Mouse (Mus musculus) naive thymus-derived CD4-positive, alpha-beta T cell, adult 2 months (primary cell): ENCODE data around the gene Slc36a1.

Experiments used
- DNase-seq: peaks from one replicate; pipeline ENCODE4 v3.0.0-alpha.2; 2011; ENCODE audit warnings: low read depth

Slc36a1 gene

DNA sequence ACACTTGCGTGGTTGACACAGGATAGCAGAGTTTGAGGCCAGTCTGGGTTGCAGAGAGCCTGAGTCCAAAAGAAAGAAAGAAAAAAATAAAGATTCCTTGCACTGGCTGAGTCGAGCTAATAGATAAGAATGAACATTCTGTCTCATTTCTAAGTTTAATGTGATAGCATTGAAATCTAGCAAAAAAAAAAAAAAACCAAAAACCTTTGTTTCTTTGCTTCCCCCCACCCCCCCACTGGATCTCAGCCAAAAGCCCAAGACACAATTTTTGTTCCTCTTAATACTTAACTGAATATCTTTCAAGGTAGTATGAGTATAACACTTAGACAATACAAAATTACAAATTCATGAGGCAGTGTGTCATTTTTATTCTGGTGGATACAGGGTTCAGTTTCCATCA lies 4.9 kb downstream of the Slc36a1 start:
- DNase-seq, result no peak

DNA sequence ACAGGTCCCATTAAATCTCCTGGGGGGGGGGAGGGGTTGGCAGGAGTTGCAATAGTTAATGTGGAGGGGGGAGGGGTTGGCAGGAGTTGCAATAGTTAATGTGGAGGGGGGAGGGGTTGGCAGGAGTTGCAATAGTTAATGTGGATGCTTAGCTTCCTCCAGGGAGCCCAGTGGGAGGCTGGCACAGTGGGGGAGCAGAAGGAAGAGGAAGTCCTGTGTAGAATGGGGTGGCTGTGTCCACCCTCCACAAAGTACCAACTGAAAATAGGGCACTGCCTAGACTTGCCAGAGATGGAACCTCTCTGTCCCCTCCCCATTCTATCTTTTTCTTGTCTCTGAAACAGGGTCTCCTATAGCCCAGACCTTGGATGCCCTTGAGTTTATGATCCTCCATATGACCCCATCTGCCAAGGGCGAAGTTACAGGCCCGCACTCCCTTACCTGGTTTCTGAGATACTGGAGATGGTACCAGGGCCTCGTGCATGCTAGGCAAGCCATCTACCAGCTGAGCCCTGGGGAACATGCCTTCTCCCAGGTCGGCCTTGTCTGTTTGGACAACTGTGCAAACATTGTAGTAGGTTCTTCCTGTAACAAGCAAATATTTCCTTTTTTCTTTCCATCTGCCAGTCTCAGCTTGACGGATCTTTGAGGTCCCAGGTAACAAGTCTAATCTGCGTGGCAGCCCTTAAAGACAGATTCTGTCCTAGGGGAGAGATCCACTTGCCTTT lies 5.6 kb downstream of the Slc36a1 start:
- no peak for DNase-seq

DNA sequence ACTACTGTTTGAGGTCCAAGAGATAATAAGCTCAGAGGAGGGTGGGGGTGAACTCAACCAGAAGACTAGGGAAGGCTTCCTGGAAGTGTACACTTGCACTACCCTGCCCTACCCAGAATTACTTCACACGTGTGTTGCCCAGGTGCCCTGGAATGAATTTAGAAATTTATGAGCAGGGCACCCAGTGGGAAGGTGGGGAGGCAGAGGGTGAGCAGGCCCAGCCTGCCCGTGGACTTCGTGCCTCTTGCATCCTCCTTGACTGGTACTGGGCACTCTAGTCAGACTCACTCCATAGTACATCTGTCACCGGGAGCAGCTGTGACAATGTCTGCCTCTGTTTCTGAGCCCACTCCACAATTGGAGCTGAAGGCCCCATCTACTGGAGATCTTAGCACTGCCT lies 9.4 kb downstream of the Slc36a1 start:
- DNase-seq, result no peak

DNA sequence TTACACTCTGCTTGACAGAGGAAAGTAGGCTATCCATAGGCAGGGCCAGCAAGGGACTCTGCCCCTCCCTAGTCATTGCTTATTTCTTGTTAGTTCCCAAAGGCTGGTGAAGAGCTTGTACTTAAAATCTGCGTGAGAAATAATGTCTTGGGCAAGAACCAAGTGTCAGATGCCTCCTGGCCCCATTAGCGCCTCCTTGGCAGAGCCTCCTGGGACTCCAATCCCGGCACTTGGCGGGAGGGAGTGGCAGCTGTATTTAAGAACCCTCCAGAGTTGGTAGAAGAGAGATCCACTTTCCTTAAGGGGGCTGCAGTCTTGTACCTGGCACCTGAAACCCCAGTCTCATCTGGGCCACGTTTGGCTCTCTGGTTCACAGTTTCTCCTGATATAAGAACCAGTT lies 10.0 kb downstream of the Slc36a1 start:
- DNase-seq, result no peak

DNA sequence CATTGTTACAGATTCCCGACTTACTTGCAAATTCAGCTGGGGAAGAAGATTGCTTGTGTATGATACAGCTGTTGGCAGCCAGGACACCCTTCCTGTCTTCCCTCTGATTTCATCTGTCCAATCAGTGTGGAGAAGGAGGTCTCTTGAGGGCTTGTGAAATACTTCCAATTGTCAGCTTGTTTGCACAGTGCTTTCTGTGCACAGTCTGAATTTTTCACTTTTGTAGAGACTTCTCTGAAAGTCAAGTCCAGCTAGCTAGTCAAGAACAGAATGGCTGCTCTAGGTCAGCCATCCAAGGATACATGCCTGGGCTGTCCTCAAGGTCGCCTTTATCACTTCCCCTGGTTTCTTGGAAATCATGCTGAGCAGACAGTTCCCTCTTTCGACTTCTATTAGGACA lies 10.8 kb downstream of the Slc36a1 start:
- DNase-seq, result no peak

GRCm38 (mm10) chr11:55216061-55216460 lies 11.9 kb downstream of the Slc36a1 start:
- DNase-seq, result no peak

DNA sequence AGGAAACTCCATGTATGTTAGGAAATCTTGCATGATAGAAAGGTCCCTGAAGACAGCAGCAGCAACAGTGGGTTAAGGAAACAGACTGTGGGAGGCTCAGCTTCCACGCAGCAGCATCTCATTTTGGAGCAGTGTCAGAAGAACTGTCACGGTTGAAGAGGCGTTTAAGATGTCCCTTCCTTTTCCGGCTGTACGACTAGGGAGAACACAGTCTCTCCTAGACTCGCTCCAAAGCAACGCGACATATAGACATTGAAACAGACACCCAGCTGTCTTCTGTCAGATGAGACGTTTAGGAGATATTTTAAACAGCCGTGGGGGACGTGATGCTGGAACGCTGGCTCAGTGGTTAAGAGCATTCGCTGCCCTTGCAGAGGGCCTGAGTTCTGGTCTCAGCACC lies 12.7 kb downstream of the Slc36a1 start:
- no peak for DNase-seq

GRCm38 (mm10) chr11:55217418-55217817 lies 13.3 kb downstream of the Slc36a1 start:
- no peak for DNase-seq

GRCm38 (mm10) chr11:55217880-55218279 lies 13.7 kb downstream of the Slc36a1 start:
- no peak for DNase-seq

DNA sequence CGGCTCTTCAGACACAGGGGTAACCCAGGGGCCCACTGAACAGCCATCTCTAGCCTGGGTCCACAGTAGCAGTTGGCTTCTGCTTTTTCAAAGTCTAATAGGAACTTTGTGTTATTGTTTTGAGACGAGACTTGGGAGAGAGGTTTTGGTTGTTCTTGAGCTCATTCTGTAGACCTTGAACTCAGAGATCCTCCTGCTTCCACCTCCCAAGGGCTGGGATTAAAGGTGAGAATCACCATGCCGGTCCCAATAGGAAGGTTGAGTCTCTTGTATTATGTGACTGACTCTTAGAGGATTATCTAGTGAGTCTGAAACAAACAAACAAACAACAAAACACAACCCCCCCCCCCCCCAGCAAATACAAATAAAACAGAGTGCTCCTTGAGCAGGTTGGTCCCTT lies 14.3 kb downstream of the Slc36a1 start:
- no peak for DNase-seq

DNA sequence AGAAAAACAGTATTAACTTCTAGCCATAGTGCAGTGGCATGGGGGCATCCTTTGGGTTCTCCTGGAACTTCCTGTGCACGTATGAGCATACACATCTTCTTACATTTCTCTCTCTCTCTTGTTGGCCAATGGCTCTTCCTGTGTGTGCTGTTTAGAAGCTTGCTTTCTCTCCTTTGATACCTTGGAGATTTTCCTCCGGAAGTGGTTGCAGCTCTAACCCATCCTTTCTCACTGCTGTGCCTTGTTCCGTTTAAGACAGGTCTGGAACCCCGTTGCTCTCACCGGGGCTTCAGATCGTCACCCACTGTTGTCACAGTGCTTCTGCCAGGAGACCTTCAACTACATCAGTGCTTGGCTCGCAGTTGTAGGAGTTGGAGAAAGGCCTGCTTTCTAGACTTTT lies 17.2 kb downstream of the Slc36a1 start:
- DNase-seq, result peak; percentile 68

- peak; percentile 24 for DNase-seq
These were observed 26.9 kb downstream of the Slc36a1 start for GRCm38 (mm10) chr11:55231034-55231433.

- DNase-seq, result no peak
These were observed 30.1 kb downstream of the Slc36a1 start for GRCm38 (mm10) chr11:55234288-55234687.

DNA sequence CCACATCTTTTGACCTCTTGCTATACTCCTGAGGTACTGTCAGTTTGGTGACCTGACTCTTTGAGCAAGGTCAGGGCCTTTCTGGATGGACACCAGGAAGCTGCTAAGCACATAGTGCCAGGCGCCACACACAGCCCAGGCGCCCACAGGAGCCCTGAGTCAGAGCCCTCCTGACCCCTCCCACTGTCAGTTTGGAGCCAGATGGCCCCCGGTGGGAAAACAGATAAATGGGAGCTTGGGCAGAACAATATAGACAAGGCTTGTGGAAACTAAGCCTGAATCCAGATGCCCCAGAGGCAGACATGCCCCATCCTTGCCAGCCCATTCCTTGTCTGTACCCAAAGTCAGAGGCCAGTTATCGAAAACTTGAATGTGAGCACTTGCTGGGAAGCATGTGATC lies 30.6 kb downstream of the Slc36a1 start:
- no peak for DNase-seq

- DNase-seq, result no peak
These were observed 32.7 kb downstream of the Slc36a1 start for GRCm38 (mm10) chr11:55236815-55237214.

DNA sequence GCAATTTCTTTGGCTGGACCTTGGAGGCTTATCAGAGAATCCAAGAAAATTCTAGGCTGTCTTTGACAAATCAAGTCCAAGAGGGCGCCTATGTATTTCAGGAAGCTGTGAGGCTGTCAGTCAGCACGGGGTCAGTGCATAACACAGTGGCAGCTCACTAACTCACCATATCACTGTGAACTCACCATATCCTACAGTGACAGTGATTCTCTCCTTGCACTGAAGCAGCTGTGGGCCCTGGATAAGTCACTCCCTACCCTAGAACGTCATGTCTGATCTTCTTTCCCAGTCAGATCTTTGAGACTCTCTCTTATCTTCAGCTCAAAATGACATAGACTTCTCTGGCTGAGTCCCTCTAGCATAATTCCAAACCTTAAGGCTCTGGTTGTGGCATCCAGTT lies 35.3 kb downstream of the Slc36a1 start:
- DNase-seq, result no peak

GRCm38 (mm10) chr11:55240556-55240955 lies 36.4 kb downstream of the Slc36a1 start:
- peak; percentile 85 for DNase-seq

DNA sequence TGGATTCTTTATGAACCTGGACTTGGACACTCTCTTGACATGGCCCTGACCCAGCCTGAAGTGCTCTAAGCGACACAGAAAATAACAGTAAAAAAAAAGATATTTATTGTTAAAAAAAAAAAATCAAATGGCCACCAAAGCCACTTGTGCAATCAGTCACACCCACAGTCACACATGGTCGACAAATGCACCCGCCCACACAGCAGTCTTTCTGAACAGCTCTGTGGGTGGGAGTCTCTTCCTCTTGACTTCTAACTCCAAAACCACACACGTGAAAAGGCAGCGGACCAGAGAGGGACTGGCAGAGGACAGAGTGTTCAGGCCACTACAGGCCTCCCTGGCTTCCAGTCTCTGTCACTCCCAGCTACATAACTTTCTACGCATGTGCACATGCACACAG lies 46.4 kb downstream of the Slc36a1 start:
- DNase-seq, result no peak

DNA sequence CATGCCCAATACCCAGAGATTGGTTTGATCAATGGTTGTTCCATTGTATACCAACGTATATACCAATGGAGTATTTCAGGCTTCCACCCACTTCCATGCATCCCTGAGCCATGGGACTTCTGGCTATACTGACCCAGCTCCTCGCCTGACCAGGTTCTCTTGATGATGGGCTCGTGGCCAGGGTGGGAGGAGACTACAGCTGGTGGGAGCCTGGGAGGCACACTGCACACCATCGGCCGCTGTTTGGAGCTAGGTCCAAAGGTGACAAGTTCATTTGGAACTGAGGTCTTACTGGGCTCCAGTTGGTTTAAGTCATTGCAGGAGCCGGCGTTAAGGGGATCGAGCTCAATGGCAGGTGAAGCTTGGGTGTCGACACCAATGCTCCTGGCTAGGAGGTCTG lies 49.2 kb downstream of the Slc36a1 start:
- DNase-seq, result no peak

DNA sequence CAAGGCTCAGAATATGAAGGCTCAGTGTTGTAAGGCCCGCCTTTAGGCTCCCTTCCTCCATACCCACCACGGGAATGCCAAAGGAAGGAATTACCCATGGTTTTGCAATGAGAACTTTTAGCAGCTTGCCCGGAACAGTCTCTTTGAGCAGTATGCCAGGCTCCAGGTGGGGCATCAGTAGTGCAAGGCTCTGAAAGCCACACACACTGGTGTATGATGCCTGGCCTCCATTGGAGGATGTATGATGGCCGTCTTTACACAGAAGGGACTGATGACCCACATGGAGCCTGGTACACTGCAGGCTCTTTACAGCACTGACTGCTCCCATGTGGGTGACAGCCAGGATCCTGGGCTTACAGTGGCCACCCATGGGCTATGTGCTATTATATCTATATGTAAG lies 57.0 kb downstream of the Slc36a1 start:
- DNase-seq, result no peak

DNA sequence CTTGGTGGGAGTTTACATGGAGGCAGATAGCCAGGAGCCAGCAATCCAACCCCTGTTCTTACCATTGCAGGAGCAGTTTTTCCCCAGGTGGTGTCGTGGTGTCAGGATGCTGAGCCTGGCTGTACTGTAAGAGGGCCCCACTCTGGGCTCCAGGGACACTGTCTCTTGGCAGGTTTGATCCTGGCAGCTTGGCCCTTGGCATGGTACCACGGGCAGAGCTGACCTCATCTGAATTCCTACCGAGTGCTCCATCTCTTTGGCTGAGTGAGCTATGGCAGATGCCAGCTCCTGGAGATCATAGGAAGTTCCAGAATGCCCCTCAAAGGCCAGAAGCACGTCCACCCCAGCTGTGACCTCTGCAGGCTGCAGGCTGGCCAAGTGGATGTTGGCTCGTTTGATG lies 57.9 kb downstream of the Slc36a1 start:
- DNase-seq, result no peak

DNA sequence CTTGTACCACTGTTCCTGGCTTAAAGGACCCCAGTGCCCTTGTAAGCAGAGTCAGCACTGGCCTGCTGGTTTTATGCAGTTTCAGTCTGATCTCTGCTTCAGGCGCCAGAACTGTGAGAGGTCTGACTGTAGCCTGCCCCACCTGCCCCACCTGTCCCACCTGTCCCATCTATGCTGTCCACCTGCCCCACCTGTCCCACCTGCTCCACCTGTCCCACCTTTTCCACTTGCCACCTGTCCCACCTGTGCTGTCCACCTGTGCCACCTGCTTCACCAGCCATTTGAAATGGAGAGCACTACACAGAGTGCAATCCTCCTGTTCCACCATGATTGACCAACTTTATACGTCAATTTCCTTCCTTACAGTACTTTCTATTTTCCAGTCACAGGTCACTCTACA lies 60.2 kb downstream of the Slc36a1 start:
- DNase-seq, result no peak

DNA sequence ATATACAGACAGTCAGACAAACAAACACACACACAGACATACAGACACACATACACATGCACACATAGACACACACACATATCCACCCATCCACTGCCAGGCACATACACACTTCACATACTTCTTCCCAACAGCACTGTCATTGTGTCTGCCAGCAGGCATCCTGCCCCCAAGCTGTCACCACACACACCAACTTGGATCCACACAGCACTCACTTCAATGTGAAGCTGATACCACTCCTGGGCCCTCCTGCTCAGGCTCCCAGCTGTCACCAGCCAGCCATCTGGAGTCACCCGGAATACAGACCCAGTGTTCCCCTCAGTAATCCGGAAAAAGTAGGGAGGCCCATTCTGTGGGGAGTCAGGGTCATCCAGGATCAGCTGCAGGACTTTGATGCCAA lies 61.5 kb downstream of the Slc36a1 start:
- no peak for DNase-seq

- DNase-seq, result no peak
These were observed 64.4 kb downstream of the Slc36a1 start for GRCm38 (mm10) chr11:55268580-55268979.

DNA sequence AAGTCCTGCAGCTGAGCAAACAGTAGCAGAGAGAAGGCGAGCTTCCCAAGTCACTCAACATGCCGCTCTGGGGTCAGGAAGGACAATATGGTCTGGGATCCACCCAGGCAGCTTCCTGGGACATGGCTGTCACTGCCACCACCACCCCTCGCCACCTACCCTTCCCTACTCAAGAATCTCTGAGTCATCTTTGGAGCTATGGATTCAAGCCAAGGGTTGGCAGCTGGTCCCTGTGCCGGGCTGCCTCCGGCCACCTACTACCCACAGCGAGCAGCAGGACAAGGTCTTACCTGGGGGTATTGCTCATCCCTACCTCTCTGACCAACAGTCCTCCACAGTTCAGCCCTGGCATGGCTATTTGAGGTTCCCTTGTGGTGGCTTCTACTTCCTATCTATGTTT lies 70.6 kb downstream of the Slc36a1 start:
- DNase-seq, result no peak
